Mouse (Mus musculus): ENCODE results near the gene Rasgef1c.

Gene Rasgef1c

DNA sequence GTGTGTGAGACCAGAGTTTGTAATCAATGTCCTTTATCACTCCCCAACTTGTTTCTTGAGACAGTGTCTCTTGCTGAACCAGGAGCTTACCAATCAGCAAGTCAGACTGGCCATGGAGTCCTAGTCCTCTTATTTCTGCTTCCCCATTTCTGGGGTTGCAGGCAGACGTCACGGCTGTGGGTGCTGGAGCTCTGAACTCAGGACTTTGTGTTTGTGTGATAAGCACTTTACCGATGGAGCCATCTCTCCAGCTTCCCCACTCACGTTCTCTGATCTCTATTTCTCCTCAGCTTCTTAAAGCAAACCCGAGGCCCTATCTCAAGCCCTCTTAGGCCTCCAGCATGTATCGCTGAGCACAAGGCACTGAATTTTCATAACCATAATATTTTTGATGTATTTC, 17.7 kb downstream of the Rasgef1c start:
- in situ Hi-C loops (cut with MboI; ENCODE audit: low sequenced_read_pairs), result no loop called here

DNA sequence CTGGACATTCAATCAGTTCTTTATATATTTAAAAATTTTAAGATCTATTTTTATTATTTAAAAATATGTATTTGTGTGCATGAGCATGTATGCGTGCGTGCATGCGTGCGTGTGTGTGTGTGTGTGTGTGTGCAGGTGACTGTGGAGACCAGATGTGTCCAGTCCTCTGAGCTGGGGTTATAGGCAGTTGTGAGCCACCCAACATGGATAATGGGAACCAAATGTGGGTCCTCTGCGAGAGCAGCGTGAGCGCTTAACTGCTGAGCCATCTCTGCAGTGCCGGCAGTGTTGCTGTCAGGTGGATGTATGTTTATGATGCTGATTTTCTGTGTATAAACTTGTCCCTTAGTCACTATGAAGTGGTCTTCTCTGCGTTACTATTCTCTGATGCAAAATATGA, 21.9 kb downstream of the Rasgef1c start:
- in situ Hi-C loops (cut with MboI; ENCODE audit: low sequenced_read_pairs), result no loop called here

DNA sequence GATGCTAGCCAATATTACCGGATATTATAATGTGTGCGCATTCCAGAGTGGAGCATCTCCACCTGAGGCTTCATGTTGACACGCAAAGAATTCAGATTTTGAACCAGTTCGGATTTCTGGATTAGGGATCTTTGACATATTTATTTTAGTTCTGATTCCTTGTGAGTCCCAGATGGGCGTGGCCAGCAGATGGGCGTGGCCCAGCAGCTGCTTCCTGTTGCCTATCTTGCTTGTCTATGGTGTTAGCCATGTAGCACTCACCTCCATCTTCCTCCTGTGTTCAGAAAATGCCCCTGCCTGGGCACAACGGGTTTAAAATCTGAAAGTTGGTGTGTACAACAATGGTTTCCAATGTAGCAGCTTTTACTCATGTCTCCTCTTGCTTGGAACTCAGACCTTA, 24.5 kb downstream of the Rasgef1c start:
- in situ Hi-C loops (cut with MboI; ENCODE audit: low sequenced_read_pairs), result no loop called here

DNA sequence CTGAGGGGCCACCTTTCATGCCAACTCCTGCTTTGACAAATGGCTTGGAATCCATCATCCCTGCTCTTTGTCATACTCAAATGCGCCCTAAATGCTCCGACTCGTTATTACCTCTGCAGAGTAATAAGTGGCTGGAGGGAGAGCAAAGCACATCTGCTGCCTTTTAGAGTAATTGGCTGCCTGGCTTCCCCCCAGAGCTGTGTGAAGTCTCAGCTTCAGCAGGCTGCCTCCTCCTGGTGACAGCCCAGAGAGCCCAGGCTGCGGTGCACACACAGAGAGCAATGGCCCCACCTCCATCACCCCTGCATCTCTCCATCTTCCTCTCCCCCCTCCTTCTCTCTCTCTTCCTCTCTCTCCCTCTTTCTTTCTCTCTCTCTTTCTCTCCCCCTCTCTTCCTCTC, 25.5 kb downstream of the Rasgef1c start:
- in situ Hi-C loops (cut with MboI; ENCODE audit: low sequenced_read_pairs), result no loop called here

DNA sequence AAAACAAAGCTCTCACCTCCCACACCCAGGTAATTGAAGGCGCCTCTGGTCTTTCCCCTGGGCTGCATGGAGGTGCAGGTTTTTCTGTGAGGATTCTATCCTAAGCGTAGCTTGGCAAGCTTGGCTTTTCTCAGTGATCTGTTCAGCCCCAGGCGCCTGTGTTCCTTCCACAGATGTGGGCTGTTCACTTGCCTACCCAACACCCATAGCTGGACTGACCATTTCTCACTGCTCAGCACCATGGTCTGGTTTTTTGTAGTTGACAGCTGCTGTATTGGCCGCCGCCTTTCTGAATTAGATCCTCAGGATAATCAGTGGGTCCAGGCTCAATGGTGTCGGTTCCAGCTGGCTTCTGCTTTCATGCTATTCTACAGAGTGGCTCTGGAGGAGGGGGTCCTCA, 26.0 kb downstream of the Rasgef1c start:
- in situ Hi-C loops (cut with MboI; ENCODE audit: low sequenced_read_pairs), result no loop called here

DNA sequence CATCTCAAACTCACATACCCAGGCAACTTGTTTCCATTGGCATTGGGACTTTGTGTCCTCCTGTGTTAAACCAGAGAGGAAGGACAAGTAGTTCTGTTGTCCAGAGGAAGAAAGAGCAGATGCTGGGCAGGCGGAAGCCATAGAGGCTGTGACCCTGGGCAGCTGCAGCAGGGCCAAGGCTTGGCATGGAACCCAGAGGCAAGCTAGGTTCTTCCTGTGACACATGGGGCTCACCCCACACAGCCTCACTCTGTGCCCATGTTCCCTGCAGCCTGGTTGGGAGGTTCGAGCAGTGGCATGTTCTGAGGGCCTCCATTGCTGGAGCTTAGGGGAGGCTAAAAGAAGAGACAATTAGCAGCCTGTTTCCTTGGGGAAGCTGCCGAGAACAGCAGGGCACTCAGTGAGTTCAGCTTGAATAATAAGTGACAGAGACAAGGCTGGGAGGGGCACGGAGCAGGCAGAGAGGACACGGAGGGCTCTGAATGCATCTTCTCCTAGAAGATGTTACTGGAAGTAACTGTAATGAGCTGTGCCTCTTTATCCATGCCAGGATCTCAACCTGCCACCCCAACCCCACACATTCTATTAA, 29.5 kb downstream of the Rasgef1c start:
- in situ Hi-C loops (cut with MboI; ENCODE audit: low sequenced_read_pairs), result no loop called here

DNA sequence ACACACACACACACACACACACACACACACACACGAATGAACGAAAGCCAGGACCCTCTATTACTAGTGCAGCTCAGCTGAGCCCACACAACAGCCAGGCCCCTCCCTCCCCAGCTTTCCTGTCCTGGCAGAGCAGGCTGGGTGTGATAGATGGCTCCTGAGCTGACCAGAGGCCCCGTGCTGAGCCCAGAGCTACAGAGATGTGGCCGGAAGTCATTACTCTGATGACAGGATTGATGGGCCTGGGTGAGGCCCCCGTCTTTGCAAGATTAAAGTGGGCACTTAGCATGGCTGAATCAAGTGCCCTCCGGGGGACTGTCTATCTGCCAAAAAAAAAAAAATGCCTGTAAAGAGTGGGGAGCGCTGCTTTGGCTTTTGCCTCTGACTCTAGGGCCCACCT, 30.2 kb downstream of the Rasgef1c start:
- in situ Hi-C loops (cut with MboI; ENCODE audit: low sequenced_read_pairs), result no loop called here

DNA sequence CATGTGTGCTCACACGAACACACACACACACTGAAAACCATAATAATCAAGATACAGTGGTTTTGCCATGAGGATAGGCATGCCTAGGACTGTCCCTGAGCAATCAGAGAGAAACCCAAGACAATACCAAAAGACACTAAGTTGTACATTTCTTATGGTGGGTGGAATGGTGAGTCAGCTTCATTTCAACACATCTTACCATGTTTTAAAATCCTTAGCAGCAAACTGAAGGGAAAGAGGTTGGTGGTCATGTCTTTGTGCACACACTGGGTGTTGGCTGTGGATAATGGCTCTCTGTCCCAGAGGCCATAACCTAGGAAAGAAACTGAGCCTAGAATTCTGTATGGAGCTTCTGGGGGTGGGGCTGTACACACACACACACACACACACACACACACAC, 32.2 kb downstream of the Rasgef1c start:
- in situ Hi-C loops (cut with MboI; ENCODE audit: low sequenced_read_pairs), result no loop called here

DNA sequence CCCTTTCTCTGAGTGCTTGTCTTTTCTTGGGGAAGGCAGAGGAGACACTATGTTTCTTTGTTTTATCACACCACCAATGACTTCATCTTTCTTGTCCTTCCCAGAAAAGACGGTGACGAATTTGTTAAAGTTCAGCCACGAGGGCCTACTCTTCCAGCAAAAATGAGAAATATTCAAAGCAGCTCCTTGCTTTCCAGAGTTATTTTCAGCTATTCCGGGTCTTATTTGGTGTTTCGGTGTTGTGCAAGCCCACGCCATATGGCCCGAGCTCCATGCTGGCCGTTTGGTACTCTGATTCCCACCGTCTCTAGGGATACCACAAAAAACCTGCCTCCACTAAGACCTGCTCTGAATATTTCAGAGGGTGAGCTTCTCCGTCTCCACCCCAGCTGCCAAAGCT, 32.7 kb downstream of the Rasgef1c start:
- in situ Hi-C loops (cut with MboI; ENCODE audit: low sequenced_read_pairs), result no loop called here

DNA sequence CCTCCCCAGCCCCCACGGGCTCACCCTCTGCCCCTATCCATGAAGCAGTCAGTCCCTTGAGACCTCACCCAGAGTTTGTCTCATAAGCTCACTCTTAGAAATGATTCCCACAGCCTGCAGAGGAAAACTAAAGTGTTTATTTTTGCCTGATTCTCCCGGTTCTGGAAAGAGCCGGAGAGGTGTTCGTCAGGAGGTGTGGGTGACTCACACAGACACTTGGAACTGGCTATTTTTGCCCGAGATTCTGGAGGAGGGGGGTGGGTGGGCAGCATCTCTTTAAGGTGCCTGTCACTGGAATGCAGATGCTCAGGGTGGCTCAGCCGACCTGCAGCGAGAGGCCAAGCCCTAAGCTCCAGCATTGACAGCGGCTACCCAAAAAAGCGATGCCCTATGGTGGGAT, 34.8 kb downstream of the Rasgef1c start:
- in situ Hi-C loops (cut with MboI; ENCODE audit: low sequenced_read_pairs), result no loop called here

DNA sequence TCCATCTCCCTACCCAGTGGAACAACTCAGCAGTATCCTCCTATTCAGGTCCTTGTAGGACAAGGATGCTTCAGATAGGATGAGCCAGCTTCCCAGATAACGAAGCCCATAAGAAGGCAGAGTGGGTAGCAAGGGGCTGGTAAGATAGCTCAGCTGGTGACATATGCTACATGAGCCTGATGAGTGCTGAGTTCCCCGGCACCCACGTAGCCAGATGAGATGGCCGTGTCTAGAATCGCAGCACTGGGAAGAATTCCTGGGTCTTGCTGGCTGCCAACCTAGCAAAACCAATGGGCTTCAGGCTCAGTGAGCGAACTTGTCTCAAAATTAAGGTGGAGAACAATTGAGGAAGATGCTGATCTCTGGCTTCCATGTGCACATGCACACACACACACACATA, 36.1 kb downstream of the Rasgef1c start:
- in situ Hi-C loops (cut with MboI; ENCODE audit: low sequenced_read_pairs), result no loop called here

DNA sequence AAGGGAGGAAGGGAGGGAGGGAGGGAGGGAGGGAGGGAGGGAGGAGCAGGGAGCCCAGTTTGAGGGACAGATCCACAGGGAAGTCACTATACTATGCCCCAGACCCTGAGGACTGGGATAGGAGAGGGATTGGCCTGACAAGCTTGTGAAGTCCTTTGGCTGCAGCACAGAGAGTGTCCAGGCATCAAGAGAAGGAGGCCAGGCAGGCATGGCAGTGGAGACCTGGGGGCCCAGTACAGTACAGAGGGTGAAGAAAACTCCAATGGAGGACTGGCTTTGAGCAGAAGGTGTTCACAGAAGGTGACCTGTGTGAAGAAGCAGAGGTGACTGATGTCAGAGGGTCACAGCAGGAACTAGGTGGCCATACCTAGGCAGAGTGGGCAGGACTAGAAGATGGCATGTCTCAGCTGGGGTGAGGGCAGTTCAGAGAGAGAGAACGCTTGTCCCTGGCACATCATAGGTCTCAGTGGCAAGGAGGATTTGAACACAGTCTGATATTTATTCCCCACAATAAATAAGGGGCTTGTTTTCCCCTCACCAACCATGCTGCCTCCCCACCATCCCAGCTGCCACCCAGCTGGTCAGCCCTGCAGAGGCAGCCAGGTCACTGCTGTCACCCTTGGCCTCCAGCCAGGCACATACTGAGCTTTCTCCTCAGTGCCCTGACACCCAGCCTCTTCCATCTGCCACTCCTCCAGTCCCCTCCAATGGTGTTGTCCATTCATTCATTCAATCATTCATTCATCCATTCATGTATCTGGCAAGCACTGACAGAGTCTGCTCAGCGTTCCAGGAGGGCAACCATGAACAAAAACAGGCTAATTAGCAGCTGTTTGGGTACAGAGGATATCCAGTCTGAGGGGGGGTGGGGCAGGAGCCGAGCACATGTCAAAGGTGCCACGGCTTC, 36.9 kb downstream of the Rasgef1c start:
- in situ Hi-C loops (cut with MboI; ENCODE audit: low sequenced_read_pairs), result no loop called here

DNA sequence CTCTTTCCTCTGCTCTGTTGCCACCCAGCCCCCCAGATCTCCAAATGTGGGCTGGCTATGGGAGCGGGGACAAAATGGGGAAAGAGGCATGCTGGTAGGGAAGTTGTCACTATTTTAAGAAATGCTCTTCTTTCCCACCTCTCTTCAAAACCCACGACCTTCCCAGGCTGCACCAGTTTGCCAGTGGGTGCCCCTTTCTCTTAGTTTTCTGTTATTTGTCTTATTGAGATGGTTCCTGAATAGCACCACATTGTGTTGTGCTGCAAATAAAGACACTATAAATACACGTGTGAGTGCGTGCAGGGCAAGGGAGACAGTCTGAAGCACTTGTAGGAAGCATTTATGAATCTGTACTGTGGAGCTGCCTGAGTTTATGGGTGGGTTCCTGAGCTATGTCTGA, 41.2 kb downstream of the Rasgef1c start:
- in situ Hi-C loops (cut with MboI; ENCODE audit: low sequenced_read_pairs), result no loop called here

DNA sequence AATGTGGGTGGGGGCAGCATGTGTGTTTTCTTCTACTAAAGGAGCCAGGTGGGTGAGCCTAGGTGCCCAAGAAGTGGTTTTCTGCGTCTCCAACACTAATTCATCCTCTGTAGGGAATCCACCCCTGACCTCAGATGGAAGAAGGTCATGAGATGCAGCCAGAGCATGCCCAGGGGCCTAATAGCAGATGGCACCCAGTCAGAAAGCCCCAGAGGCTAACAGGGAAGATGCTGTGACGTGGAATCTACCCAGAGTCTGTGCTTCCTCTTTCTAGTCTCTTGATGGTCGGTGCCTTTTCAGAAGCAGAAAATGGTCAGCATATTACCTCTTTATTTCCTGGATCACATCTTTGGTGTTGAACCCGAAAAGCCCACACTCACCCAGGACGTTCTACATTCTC, 42.3 kb downstream of the Rasgef1c start:
- in situ Hi-C loops (cut with MboI; ENCODE audit: low sequenced_read_pairs), result no loop called here

DNA sequence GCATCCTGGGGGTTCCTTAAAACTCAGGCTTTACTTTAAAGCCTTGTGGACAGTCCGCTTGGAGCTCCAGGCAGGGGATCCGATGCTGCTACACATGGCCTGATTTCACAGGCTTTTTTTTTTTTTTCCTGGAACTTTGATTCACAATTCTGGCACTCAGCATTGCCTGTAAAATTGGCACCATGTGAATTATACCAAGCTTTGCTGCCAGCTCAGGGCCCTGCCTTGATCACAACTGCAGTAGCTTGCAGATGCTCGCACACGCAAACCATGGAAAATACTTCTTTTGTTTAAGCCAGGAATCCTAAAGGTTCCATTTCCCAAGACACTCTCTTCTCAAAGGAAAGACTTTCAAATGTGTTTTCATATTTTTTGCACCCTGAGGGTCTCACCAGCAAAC, 44.1 kb downstream of the Rasgef1c start:
- in situ Hi-C loops (cut with MboI; ENCODE audit: low sequenced_read_pairs), result no loop called here

DNA sequence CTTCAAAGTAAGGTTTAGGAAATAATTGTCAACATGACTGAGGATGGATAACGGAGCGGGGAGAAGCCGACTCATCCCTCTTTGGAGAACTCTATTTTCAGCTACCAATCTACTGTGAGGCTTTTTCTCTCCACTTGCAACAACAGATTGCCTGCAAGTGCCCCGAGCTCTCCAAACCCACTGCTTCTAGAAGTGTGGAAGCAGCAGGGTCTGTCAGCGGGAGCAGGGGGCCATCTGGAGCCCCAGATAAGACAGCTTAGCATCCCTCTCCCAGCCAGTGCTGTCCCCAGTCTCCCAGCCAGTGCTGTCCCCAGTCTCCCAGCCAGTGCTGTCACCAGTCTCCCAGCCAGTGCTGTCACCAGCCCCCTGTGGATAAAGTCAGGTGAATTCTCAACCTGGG, 48.2 kb downstream of the Rasgef1c start:
- in situ Hi-C loops (cut with MboI; ENCODE audit: low sequenced_read_pairs), result no loop called here

DNA sequence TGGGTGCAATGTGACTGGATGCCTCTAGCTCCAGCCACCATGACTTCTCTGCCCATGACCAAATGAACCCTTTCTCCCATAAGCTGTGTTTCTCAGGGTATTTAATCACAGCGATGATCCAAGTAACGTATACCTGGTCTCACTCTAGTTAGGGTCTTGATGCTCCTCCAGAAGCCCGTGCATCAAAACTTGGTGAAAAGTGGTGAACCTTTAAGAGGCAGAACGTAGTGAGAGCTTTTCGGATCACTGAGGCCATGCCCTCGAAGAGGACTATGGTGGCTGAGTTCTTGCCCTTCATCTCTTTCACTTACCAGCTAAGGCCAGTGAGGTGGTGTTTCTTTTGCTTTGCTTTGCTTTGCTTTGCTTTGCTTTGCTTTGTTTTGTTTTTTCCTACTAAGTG, 52.0 kb downstream of the Rasgef1c start:
- in situ Hi-C loops (cut with MboI; ENCODE audit: low sequenced_read_pairs), result no loop called here

DNA sequence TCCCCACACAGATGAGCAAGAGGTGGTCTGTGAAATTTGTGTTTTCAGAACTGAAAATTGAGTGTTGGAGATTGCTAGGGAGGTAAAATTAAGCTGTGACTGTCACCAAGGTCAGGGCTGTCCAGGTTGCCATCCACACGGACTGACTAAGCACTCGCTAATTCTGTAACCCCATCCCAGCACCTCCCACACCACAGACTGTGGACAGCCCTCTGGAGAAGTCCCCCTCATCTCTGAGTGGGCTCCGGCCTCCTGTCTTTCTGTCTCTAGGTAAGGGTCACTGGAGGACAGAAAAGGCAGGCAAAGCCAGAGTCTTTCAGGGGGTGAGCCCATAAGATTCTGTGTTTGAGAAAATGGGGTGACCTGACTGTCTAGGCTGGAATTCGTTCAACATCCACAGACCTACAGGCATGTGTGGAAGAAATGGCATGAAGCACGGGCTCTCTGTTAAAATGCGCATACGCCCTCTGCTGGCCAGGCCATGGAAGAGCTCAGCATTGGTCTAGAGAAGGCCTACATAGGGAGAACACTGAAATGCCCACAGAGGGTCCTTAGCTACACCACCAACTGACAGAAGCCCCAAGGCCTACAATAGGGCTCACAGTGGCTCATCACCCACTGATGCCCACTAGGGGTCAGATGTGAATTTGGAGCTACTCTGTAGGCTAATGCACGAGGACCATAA, 54.1 kb downstream of the Rasgef1c start:
- in situ Hi-C loops (cut with MboI; ENCODE audit: low sequenced_read_pairs), result no loop called here

DNA sequence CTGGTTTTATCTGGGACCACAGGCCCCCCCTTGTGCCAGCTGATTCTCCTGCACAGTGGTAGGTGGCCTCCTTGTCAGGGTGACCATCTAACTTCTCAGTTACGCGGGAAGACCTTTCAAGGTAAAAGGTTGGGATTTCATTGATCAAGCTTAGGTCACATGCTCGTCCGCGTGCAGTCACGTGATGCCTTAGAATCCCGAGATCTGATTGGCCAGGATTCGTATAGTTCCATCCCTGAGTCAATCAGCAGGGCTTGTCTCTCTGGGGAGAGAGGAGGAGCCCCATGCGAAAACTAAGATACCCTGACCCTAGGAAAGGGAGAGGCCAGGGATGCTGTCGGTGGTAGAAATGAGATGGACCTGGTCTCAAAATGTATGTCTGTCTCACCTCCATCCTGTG, 56.4 kb downstream of the Rasgef1c start:
- in situ Hi-C loops (cut with MboI; ENCODE audit: low sequenced_read_pairs), result no loop called here

DNA sequence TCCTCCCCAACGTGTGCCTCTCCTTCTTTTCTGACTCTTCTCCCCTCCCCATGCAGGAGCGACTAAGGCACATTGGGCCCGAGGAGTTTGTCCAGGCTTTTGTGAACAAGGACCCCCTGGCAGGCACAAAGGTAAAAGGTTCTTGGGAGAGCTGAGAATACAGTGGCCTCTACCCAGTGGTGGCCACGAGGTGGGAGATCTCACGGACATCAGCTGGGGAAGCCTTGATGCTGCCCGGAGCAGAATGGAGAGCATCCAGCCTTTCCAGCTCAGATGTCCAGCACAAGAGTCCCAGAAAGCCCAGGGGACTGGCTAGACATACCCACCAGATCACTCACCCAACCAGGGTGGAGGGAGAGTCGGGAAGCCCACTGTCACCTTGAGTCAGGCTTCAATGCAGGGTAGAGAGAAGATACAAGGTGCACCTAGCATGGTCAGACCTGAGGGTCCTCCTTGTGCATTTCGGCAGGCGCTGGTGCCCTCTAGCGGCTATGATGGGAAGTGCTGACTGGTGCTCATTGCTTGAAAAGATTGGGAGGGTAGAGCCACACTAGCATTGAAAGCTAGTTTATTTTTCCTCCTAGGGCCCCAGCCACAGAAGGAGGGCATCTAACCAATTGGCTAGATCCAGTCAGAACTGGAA, 59.6 kb downstream of the Rasgef1c start:
- in situ Hi-C loops (cut with MboI; ENCODE audit: low sequenced_read_pairs), result no loop called here

DNA sequence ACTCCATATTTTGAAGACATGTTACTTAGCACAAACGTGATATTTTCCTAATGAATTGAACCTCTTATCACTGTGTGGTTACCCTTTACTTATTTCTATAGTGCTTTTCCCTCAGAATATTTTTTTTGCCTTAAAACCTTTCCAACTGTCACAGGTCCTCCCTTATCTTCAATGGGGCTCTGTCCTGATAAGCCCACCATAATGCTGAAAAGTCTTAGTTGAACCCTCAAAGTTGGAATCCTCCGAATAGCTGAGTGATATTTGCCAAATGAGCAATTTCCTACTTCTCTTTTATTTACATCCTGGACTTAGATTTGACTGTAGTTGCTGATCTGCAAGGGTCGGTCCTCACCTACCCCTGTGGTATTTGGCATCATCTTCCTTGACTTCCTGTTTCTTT, 63.7 kb downstream of the Rasgef1c start:
- in situ Hi-C loops (cut with MboI; ENCODE audit: low sequenced_read_pairs), result no loop called here

DNA sequence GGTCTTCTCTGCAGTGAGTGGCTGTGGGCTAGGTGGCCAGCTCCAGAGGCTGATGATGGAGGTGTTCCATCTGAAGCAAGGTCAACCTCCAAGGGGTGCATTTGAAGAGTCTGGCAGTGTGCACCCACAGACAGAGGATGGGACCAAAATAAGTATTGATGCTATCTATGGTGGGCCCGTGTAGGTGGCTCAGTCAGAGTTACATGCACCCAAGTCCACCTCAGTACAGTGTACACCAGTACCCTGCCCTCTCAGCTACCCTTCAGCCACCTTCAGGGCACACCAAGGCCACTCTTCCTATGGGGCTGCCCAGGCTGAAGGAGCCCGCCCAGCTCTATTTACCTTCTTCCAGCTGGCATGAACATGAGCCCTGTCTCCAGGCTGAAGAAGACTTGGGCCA, 68.1 kb downstream of the Rasgef1c start:
- in situ Hi-C loops (cut with MboI; ENCODE audit: low sequenced_read_pairs), result no loop called here

Measured in CH12F3 (cell line).